Mouse (Mus musculus) C2C12 (cell line): ENCODE data around the gene Cabp7. TPM values are rescaled to one million over a fixed set of nuclear protein-coding genes. Genes with fewer than 3 reads are reported as not detected.

Source experiments
- H3K27me3 ChIP-seq: one replicate; pipeline ENCODE4 v1.6.1; 2011; ENCODE audit not compliant: control insufficient read depth, insufficient read depth, insufficient read length
- H3K36me3 ChIP-seq: one replicate; pipeline ENCODE4 v1.6.1; 2011; ENCODE audit not compliant: control insufficient read depth, insufficient read depth
- H3K4me3 ChIP-seq: one replicate; pipeline ENCODE4 v1.5.1; 2011; ENCODE audit warnings: mild to moderate bottlenecking, control low read depth; ENCODE audit not compliant: poor library complexity, insufficient read depth, severe bottlenecking
- H3K79me2 ChIP-seq: one replicate; pipeline ENCODE4 v1.6.1; 2011; ENCODE audit not compliant: control insufficient read depth, insufficient read depth
- H3K79me3 ChIP-seq: one replicate; pipeline ENCODE4 v1.6.1; 2011; ENCODE audit warnings: low read depth, control low read depth
- H3ac ChIP-seq: one replicate; pipeline ENCODE3; 2011; ENCODE audit warnings: low read depth; ENCODE audit not compliant: control insufficient read depth, insufficient read length
- CEBPB ChIP-seq: IDR thresholded peaks from one replicate; pipeline ENCODE4 v1.6.1; 2011; ENCODE audit warnings: low read depth, mild to moderate bottlenecking, control low read depth, moderate library complexity
- CTCF ChIP-seq: IDR thresholded peaks from one replicate; pipeline ENCODE4 v1.5.1; 2011; ENCODE audit not compliant: control insufficient read depth, insufficient read depth, insufficient read length
- FOSL1 ChIP-seq: IDR thresholded peaks from one replicate; pipeline ENCODE4 v1.8.0; 2011; ENCODE audit warnings: mild to moderate bottlenecking, low read length; ENCODE audit not compliant: poor library complexity, insufficient read depth, severe bottlenecking
- MAX ChIP-seq: IDR thresholded peaks from one replicate; pipeline ENCODE4 v1.6.1; 2011; ENCODE audit warnings: mild to moderate bottlenecking, control low read depth
- MYOD1 ChIP-seq: IDR thresholded peaks from one replicate; pipeline ENCODE4 v1.6.1; 2011; ENCODE audit warnings: low read depth; ENCODE audit not compliant: control insufficient read depth, insufficient read length
- MYOG ChIP-seq: IDR thresholded peaks from one replicate; pipeline ENCODE4 v1.6.1; 2011; ENCODE audit not compliant: control insufficient read depth, insufficient read length; ENCODE audit errors: extremely low read depth
- USF1 ChIP-seq: IDR thresholded peaks from one replicate; pipeline ENCODE4 v1.6.1; 2011; ENCODE audit warnings: low read depth, mild to moderate bottlenecking, control low read depth, moderate library complexity
- polyA plus RNA-seq: library from polyadenylated mRNA; unstranded; fragments of >200 nt; fragmentation: generic; extraction: Trizol; gene quantifications from one replicate; pipeline ENCODE4 v1.2.1, GENCODE M21; 2012; ENCODE audit warnings: missing spikeins

Gene Cabp7
- polyA plus RNA-seq, 1 experiment, result 0.06 TPM

- H3K4me3 ChIP-seq, result no peak overlapping the region
- H3ac ChIP-seq, result no peak overlapping the region
- peaks cover 8% of the 10 kb centered on the region for H3K27me3 ChIP-seq
- TF ChIP-seq USF1, result no peak
- no peak for TF ChIP-seq FOSL1
- TF ChIP-seq MYOG, result no peak
- no peak for TF ChIP-seq CTCF
- TF ChIP-seq CEBPB, result no peak
- no peak for TF ChIP-seq MYOD1
- TF ChIP-seq MAX, result no peak
- H3K79me3 ChIP-seq, result no peaks in the 10 kb centered on the region
- no peaks in the 10 kb centered on the region for H3K36me3 ChIP-seq
- H3K79me2 ChIP-seq, result no peaks in the 10 kb centered on the region
Measured at GRCm38 (mm10) chr11:4736355-4736754, 10.2 kb downstream of the Cabp7 start.

GRCm38 (mm10) chr11:4734179-4734578 is 12.4 kb downstream of the Cabp7 start:
- Histone ChIP-seq H3ac (no peak overlapping the region), H3K79me2 (no peaks in the 10 kb centered on the region), H3K27me3 (no peaks in the 10 kb centered on the region), H3K4me3 (no peak overlapping the region), H3K36me3 (no peaks in the 10 kb centered on the region), H3K79me3 (no peaks in the 10 kb centered on the region)
- TF ChIP-seq MAX, result no peak
- TF ChIP-seq CEBPB, result no peak
- no peak for TF ChIP-seq MYOD1
- no peak for TF ChIP-seq MYOG
- TF ChIP-seq CTCF, result no peak

DNA sequence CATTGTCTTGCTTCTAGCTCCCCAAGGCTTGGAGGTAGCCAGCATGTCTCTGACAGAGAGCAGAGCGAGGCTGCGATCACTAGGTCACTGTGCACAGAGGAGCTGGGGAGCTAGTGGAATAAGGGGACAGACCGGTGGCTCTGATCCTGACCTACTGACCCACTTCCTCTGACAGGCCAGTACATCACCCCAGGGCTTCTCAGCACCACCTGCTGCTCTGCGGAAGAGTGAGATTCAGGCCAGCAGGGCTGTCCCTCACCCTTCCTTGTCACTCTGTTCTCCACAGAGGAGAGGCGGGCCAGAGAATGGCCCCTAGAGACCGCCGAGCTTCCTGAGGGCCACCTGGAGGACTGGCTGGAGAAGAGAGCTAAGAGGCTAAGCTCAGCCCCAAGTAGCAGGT is 14.8 kb downstream of the Cabp7 start:
- H3K79me3 ChIP-seq, result no peaks in the 10 kb centered on the region
- no peak for TF ChIP-seq CTCF
- TF ChIP-seq MAX, result no peak
- no peak for TF ChIP-seq FOSL1
- no peak for TF ChIP-seq MYOD1
- TF ChIP-seq USF1, result no peak
- no peak for TF ChIP-seq MYOG
- no peak for TF ChIP-seq CEBPB
- H3K27me3 ChIP-seq, result no peaks in the 10 kb centered on the region
- H3K79me2 ChIP-seq, result no peaks in the 10 kb centered on the region
- H3K36me3 ChIP-seq, result no peaks in the 10 kb centered on the region
- no peak overlapping the region for H3ac ChIP-seq
- H3K4me3 ChIP-seq, result no peak overlapping the region

- Histone ChIP-seq H3K79me2 (no peaks in the 10 kb centered on the region), H3K36me3 (no peaks in the 10 kb centered on the region), H3K27me3 (no peaks in the 10 kb centered on the region), H3K4me3 (no peak overlapping the region), H3K79me3 (no peaks in the 10 kb centered on the region), H3ac (no peak overlapping the region)
- no peak for TF ChIP-seq CEBPB
- TF ChIP-seq CTCF, result no peak
- TF ChIP-seq MYOG, result no peak
- no peak for TF ChIP-seq USF1
- TF ChIP-seq MAX, result no peak
- no peak for TF ChIP-seq MYOD1
- TF ChIP-seq FOSL1, result no peak
Measured at GRCm38 (mm10) chr11:4730913-4731312, 15.7 kb downstream of the Cabp7 start.

DNA sequence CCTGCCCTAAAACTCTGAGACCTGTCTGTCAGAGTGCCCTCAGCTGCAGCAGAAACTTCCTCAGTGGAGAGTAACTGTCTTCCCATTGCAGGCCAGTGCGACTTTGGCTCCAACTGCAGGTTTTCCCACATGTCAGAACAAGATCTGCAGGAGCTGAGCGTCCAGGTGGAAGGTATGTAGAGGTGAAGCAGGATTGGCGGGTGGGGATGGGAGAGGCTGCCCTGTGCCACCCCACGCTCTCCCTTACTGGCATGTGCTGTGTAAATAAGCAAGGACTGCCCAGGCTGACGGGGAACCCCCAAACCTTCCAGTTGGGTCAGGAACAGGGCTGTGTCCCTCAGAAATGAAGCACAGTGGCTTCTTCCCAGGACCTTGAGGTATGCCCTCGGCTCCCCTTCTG is 16.5 kb downstream of the Cabp7 start:
- no peaks in the 10 kb centered on the region for H3K79me3 ChIP-seq
- no peak overlapping the region for H3ac ChIP-seq
- H3K79me2 ChIP-seq, result no peaks in the 10 kb centered on the region
- no peaks in the 10 kb centered on the region for H3K27me3 ChIP-seq
- H3K36me3 ChIP-seq, result no peaks in the 10 kb centered on the region
- TF ChIP-seq MAX, result no peak
- no peak overlapping the region for H3K4me3 ChIP-seq

GRCm38 (mm10) chr11:4729603-4730002 is 17.0 kb downstream of the Cabp7 start:
- Histone ChIP-seq H3ac (no peak overlapping the region), H3K79me2 (no peaks in the 10 kb centered on the region), H3K27me3 (no peaks in the 10 kb centered on the region), H3K79me3 (no peaks in the 10 kb centered on the region), H3K4me3 (no peak overlapping the region), H3K36me3 (no peaks in the 10 kb centered on the region)
- no peak for TF ChIP-seq MYOD1

GRCm38 (mm10) chr11:4721728-4722127 is 24.9 kb downstream of the Cabp7 start:
- TF ChIP-seq MYOD1, result no peak
- TF ChIP-seq FOSL1, result no peak
- TF ChIP-seq CTCF, result no peak
- TF ChIP-seq MYOG, result no peak
- no peak for TF ChIP-seq USF1
- no peak for TF ChIP-seq CEBPB
- no peak for TF ChIP-seq MAX
- H3ac ChIP-seq, result no peak overlapping the region
- no peaks in the 10 kb centered on the region for H3K79me3 ChIP-seq

More at GRCm38 (mm10) chr11:4721728-4722127, 24.9 kb downstream of the Cabp7 start:
- Histone ChIP-seq H3K36me3 (no peaks in the 10 kb centered on the region), H3K4me3 (no peak overlapping the region), H3K27me3 (no peaks in the 10 kb centered on the region), H3K79me2 (no peaks in the 10 kb centered on the region)
